Mouse (Mus musculus) granulocyte monocyte progenitor cell, adult 5-6 weeks (primary cell): ENCODE data around the gene 3830406C13Rik. TPM values are rescaled to one million over a fixed set of nuclear protein-coding genes. Genes with fewer than 3 reads are reported as not detected.

ENCODE experiments used
- ATAC-seq: replicated peaks from 2 replicates; pipeline ENCODE4 v1.8.0; 2016; ENCODE audit warnings: mild to moderate bottlenecking, moderate TSS enrichment, inconsistent platforms; ENCODE audit not compliant: poor library complexity, severe bottlenecking
- total RNA-seq, 2 experiments: library from RNA; stranded (forward) in 1 of 2; stranded (reverse) in 1 of 2; fragments of 200-712, 200-1000 nt in 1 of 2; fragments of >200 nt in 1 of 2; fragmentation: Nextera tagmentation in 1 of 2; gene quantifications; 2 replicates each; pipeline ENCODE4 v1.2.3; 2014 to 2017

3830406C13Rik gene
- 25.2 and 58.7 TPM in 2 replicates for total RNA-seq (2014; fragmentation: Nextera tagmentation)
- total RNA-seq (2017): 30.8 and 31.1 TPM in 2 replicates

DNA sequence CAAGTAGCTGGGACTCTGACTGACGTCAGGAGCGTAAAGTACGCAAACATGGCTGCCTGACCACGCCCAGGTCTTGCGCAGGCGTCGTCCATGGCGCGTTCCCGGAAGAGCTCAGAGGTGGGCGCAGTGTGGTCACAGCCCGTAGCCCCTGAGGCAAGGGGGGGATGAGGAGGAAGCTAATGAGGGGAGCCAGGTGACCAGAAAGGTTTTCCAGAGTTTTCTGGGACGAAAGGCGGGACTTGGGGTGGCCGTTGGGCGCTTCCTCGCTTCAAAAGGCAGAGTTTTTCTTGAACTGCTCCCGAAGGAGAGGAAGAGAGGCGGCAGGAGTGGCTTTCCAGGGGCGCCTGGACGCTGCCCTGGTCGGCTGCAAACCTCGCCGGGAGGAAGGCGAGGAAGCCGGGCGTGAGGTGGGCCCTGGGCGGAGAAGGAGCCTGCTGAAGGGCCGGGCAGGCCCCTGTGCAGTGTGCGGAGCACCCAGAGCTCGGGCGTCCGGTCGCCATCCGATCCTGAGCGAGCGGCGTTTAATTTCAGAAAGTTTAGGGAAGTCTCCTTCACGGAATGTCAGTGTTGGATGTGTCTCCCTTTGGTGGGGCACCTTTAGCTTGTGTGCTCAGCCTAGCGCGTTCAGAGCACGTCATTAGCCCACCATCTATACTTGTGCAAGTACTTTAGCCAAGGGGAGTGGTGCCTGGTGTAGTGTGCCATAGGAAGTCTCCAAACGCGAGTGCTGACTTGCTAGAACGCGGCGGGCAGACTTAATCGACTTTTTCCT lies at the start of gene 3830406C13Rik:
Gene 3830406C13Rik (plus strand): TSS at position 33 of the 772 bp plus-strand sequence.
- ATAC-seq: peak; percentile 97

GRCm38 (mm10) chr14:12243726-12244125 lies 40.2 kb upstream of the 3830406C13Rik start:
- no peak for ATAC-seq

DNA sequence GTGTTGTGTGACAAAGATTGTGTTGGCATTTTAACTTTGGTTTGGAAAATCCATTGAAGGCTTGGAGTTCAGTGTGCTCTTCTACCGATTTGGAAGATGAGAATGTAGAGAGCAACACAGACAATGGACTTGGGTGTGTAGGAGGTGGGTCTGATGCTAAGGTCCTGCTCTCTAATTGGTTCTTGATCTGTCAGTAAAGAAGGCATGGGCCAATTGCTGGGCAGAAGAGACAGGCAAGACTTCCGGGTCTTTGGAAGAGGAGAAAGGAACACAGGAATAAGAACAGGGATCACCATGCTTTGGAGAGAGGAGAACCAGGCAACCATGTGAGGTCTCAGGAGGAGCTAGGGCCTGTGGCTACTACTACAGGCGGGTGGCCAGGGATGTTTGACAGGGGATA lies 7.9 kb upstream of the 3830406C13Rik start:
- no peak for ATAC-seq

GRCm38 (mm10) chr14:12283641-12284040 lies 332 bp upstream of the 3830406C13Rik start, which contains the start of gene Gm49355:
Gene Gm49355 (plus strand): TSS chr14:12283976.
- ATAC-seq: no peak

DNA sequence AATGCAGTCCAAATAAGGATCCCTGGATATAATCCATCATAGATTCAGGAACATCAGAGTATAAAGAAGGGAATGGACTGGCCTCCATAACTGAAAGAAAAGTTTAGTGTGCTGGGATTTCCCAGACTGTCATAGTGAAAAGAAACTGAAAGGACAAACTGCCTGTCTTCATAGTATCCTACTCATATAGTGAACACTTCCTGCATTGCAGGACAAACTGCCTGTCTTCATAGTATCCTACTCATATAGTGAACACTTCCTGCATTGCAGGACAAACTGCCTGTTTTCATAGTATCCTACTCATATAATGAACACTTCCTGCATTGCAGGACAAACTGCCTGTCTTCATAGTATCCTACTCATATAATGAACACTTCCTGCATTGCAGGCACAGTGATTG lies 5.8 kb downstream of the 3830406C13Rik start:
- peak; percentile 87 for ATAC-seq

DNA sequence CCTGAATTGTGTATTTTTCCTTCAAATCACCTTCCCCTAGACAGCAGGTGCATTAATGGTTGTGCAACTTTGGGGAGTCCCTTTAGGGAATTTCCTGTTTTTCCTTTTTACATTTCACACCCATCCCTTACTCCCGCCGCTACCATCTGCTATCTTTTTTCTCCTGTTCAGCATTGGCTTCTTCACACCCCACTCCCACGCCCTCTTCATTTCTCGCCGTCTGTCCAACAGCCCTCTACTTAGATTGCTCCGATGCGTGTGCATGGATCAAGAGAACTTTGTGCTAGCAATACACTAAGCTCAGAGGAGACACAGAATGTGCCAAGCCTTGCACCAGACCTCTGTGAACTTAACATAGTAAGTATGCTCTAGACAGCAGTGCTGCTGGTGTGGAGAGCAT lies 12.4 kb downstream of the 3830406C13Rik start:
- ATAC-seq: no peak

GRCm38 (mm10) chr14:12299171-12299570 lies 15.2 kb downstream of the 3830406C13Rik start:
- no peak for ATAC-seq

DNA sequence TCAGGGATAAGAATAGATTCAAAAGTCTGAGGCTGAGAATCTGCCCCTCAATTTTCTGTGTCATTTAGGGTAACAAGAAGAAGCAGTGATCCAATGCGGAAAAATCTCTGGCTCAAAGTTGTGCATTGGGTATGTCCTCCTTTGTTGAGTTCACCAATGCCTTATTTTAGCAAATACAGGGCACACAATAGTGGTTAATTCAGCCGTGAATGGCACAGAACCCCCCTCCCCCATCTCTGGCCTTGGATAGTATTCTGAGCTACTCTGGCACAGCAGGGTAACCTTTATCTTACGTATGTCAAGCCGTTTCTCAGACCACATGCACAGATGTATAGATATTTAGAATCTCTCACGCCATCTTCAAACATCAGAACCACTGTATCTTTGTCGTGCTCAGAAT lies 15.7 kb downstream of the 3830406C13Rik start:
- ATAC-seq: no peak

- ATAC-seq: no peak
Measured at GRCm38 (mm10) chr14:12300275-12300674, 16.3 kb downstream of the 3830406C13Rik start.

- ATAC-seq: no peak
Measured at GRCm38 (mm10) chr14:12300677-12301076, 16.7 kb downstream of the 3830406C13Rik start.

- ATAC-seq: no peak
Measured at GRCm38 (mm10) chr14:12303106-12303505, 19.1 kb downstream of the 3830406C13Rik start.

- ATAC-seq: no peak
Measured at GRCm38 (mm10) chr14:12333622-12334021, 49.6 kb downstream of the 3830406C13Rik start.

DNA sequence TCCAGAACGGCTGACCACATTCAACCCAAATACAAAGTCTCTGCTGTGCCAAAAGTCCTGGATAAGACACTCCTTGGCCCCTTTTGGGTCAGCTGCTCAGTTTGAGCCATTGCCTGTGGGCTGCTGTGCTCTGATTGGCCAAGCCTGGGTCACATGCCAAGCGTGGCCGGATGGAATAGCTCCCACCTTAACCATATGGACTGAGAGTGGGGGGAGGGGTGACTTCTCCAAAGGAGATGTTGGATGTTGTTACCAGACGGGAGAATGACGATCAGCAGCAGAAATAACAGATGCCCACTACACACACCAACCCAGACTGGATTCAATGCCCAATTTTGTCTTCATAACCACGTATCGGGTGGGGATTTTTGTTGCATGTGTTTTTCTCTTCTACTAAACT lies 51.0 kb downstream of the 3830406C13Rik start:
- ATAC-seq: no peak

DNA sequence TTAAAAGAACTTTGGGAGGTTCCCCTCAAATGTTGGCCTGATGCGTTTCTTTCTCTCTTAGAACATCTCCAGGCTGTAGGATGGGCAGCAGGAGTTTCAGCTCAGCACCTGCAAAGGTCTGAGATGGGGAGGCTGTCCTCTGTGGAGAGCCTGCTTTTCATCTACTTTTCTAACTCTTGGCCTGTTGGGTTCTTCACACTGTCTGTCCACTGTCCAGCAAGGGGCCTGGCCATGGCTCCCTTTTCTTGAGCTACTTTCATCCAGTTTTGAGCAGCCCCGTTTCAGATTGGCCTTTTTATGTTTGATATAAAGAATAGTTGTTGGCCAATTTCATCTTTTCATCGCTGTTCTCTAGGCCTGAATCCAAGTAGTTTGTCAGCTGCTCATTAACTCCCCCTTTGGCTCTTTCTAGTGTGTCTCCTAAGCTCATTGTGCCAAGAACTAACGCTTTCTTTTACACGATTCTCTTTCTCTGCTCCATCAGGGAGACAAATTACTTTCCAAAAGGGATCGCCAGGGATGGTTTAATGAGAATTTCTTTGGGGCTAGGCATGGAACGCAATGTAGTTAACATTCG lies 53.5 kb downstream of the 3830406C13Rik start:
- no peak for ATAC-seq

GRCm38 (mm10) chr14:12337998-12338809 lies 54.2 kb downstream of the 3830406C13Rik start:
- no peak for ATAC-seq

DNA sequence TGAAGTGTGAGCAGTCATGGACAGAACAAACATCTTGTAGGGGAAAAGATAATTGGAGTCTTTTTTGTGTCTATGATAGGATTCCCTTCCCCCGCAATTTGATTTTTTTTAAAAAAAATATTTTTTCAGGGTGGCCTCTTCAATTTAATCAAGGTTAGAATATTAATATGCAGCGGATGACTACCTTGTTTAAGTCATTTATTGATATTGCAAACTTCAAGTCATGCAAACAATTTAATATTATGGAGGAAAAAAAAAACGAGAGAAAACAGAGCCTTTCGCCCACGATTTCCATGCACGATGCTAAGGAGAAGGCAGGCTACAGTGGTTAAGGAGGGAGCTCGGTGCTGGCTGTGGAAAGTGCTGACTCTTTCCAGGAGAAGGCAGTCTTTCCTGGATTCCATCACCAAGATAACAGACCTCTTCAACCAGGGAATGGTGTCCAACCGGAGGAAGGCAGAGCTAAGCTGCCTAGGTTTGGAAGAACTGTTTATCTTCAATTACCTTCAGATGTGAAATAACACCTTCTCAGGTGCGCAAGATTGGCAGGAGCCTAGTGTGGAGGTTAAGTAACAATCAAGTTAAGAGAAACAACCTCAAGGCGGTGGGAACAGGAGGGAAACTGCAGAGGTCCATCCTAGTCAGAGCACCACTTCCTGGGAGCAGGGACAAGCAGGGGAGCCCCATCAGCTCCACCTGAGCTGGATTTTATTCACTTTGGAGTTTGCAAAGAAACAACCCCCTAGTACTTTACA lies 55.0 kb downstream of the 3830406C13Rik start:
- ATAC-seq: no peak

DNA sequence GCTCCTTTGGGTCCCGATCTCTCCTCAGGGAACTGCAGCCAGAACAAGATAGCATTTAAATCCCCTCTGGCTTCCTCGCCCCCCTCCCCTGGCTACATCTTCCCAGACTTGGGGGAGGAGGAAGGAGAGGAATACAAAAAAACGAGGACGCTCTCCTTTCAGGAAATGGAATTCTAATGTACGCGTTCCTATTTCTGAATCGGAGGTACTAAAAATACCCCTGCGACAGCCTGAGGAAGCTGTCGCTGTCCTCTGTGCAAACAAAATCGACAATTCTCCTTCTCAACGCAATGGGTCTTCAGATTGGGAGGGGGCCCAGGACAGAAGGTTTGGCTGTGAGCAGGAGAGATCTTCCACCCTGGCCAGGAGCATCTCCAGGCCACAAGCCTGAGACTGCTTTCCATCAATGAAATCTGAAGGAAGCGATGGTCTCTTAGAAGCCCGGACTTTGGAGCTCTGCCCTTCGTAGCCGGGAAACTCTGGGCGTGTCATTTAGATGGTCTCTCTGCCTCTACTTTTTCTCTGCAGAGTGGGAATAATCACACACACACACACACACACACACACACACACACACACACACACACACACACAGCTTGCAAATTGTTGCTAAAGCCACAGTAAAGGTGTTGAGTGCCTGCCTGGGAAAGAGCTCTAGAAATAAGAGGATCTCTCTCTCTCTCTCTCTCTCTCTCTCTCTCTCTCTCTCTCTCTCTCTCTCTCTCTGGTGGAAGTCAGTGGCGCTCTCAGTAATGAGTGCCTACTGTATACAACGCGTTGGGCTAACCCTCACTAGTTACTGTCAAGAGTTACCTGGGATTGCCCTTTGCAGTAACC lies 56.5 kb downstream of the 3830406C13Rik start:
- no peak for ATAC-seq

- ATAC-seq: peak; percentile 65
Measured at GRCm38 (mm10) chr14:12341075-12341788, 57.3 kb downstream of the 3830406C13Rik start.
